Mouse (Mus musculus): ENCODE data around the gene Dcbld2.

GRCm38 (mm10) chr16:58512887-58513286, 104.6 kb downstream of the Dcbld2 start:
- TF ChIP-seq SIN3A (IDR thresholded peaks at IDR 0.05; ENCODE audit: low read length) (no peak), CTCF (conservative IDR thresholded peaks at IDR 0.05 in 1 of 2, IDR thresholded peaks at IDR 0.05 in 1 of 2; ENCODE audit: low read depth in 2 of 2, low read length in 2 of 2) (no peak), USF1 (IDR thresholded peaks at IDR 0.05; ENCODE audit: low read depth, low read length) (no peak), GABPA (IDR thresholded peaks at IDR 0.05; ENCODE audit: insufficient replicate concordance, low read depth, low read length) (no peak), POLR2A (IDR thresholded peaks at IDR 0.05; ENCODE audit: low read depth, low read length) (no peak; the same call in 1 of the 2 replicates), POLR2AphosphoS2 (IDR thresholded peaks at IDR 0.05; ENCODE audit: low read depth, low read length) (no peak; the same call in 1 of the 2 replicates), MAFK (IDR thresholded peaks at IDR 0.05; ENCODE audit: insufficient replicate concordance, low read length) (no peak), MYC (IDR thresholded peaks at IDR 0.05; ENCODE audit: low read depth, low read length) (no peak), E2F4 (IDR thresholded peaks at IDR 0.05; ENCODE audit: insufficient replicate concordance, low read depth, low read length) (no peak), MXI1 (IDR thresholded peaks at IDR 0.05; ENCODE audit: low read depth, low read length) (no peak), ETS1 (conservative IDR thresholded peaks at IDR 0.05; ENCODE audit: low read depth, low read length) (no peak)
